Mouse (Mus musculus) hindbrain, embryonic 11.5 days (tissue): ENCODE measurements around the gene Uqcc1. TPM values are rescaled to one million over a fixed set of nuclear protein-coding genes. Genes with fewer than 3 reads are reported as not detected.

Experiments
- ATAC-seq: fragments of 200-750 bp; cut with Nextera tagmentation; 2 replicates; pipeline ENCODE4 v1.8.0; 2017; ENCODE audit warnings: mild to moderate bottlenecking, moderate TSS enrichment, moderate library complexity; ENCODE audit not compliant: low FRiP score
- DNase-seq: peaks from one replicate; pipeline ENCODE4 v3.0.0-alpha.2; 2015; ENCODE audit warnings: low spot score
- H3K27ac ChIP-seq: fragments of 300-500 bp; sonication (generic); 2 replicates; pipeline ENCODE4 v1.5.1; 2014; ENCODE audit warnings: mild to moderate bottlenecking, low read depth, low read length
- H3K27me3 ChIP-seq: fragments of 300-500 bp; sonication (generic); 2 replicates; pipeline ENCODE4 v1.6.1; 2014; ENCODE audit warnings: mild to moderate bottlenecking, low read length, moderate library complexity, mixed read lengths; ENCODE audit not compliant: control insufficient read depth, insufficient read depth
- H3K36me3 ChIP-seq: fragments of 300-500 bp; sonication (generic); 2 replicates; pipeline ENCODE4 v1.6.1; 2014; ENCODE audit warnings: mild to moderate bottlenecking, low read length, moderate library complexity, mixed read lengths; ENCODE audit not compliant: control insufficient read depth, insufficient read depth
- H3K4me1 ChIP-seq: fragments of 300-500 bp; sonication (generic); replicated peaks from 2 replicates; pipeline ENCODE4 v1.6.1; 2014; ENCODE audit warnings: low read length, mixed read lengths; ENCODE audit not compliant: control insufficient read depth, insufficient read depth
- H3K4me2 ChIP-seq: fragments of 300-500 bp; sonication (generic); replicated peaks from 2 replicates; pipeline ENCODE4 v1.6.1; 2014; ENCODE audit warnings: mild to moderate bottlenecking, low read depth, low read length
- H3K4me3 ChIP-seq: fragments of 300-500 bp; sonication (generic); 2 replicates; pipeline ENCODE4 v1.5.1; 2014; ENCODE audit warnings: low read depth, low read length
- H3K9ac ChIP-seq: fragments of 300-500 bp; sonication (generic); 2 replicates; pipeline ENCODE4 v1.6.1; 2014; ENCODE audit warnings: low read depth, low read length
- H3K9me3 ChIP-seq: fragments of 300-500 bp; sonication (generic); 2 replicates; pipeline ENCODE4 v1.6.1; 2016; ENCODE audit warnings: low read length; ENCODE audit not compliant: control insufficient read depth
- WGBS: fragments of 180-500 bp; shearing (Covaris S2); extraction: QIAGEN DNeasy Blood & Tissue Kit; methylation state at CpG from one replicate; pipeline ENCODE4 v1.1.7; 2014; 5-methylcytosine and 5-hydroxymethylcytosine counted together
- polyA plus RNA-seq: library from polyadenylated mRNA; unstranded; fragments of >200 nt; fragmentation: Nextera tagmentation; extraction: Ambion mirVana; gene quantifications from 2 replicates; pipeline ENCODE4 v1.2.1, GENCODE M21; 2014

Uqcc1 gene
- polyA plus RNA-seq, 1 experiment from 2014 or later = 69.6 TPM

DNA sequence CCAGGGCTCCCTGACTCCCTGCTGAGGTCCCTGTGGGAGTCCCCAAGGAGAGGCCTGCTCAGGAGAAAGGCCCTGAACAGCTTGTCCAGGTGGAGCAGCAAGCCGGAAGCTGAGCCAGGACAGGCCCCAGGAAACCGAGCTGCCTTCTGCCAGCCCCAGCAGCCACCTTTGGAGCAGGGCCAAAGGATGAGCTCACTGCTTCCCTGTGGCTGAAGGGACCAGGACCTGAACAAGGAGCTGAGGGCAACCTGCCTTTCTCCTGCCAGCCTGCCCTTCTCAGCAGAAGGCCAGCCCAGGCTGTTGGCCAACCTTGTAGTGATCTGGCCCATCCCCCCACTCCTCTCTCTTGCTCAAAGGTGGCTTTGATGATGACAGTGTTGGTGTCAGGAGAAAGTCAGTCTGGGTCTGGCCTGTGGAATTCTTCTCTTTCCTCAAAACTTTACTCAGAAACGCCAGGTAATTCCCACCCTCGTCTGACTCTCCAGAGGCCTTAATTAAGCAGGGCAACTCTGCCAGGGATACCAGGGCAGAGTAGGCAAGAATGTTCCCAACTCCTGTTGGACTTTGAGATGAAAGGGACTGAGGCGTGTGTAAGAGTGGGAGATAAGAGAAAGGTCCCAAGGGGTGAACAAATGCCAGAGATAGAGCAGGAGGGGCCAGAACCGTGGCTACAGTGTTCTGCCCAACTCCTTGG is 124.7 kb downstream of the Uqcc1 start:
- Histone ChIP-seq H3K4me1 (no peaks in the 10 kb centered on the region), H3K9ac (no peak overlapping the region), H3K4me2 (no peak overlapping the region), H3K4me3 (no peak overlapping the region), H3K27ac (no peak overlapping the region), H3K27me3 (no peaks in the 10 kb centered on the region), H3K36me3 (no peaks in the 10 kb centered on the region), H3K9me3 (no peaks in the 10 kb centered on the region)
- DNase-seq (no peak), ATAC-seq (no peak)
- WGBS = 68% methylated on average over 6 of the region's 6 CpGs

DNA sequence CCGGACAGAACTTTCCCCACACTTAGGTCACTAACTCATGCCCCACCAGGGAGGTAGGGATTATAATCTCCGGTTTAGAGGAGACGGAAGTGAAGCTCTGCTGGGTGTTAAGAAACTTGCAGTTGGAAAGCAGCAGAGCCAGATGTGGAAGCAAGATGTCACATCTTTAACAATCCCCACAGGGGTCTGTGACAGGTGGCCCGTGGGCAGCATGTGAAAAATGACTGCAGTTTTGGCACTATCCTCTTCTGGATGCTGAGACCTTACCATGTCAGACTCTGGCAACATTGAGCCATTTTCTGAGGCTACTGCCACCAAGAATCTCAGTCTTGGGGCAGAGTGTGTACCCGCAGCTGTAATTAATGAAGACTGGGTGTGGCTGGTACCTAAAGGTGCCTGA is 126.1 kb downstream of the Uqcc1 start:
- Histone ChIP-seq H3K4me2 (no peak overlapping the region), H3K4me3 (no peak overlapping the region), H3K27me3 (no peaks in the 10 kb centered on the region), H3K27ac (no peak overlapping the region), H3K9me3 (no peaks in the 10 kb centered on the region), H3K9ac (no peak overlapping the region), H3K36me3 (no peaks in the 10 kb centered on the region), H3K4me1 (no peaks in the 10 kb centered on the region)
- WGBS = 77% methylated on average over 5 of the region's 5 CpGs
- ATAC-seq (no peak), DNase-seq (no peak)

DNA sequence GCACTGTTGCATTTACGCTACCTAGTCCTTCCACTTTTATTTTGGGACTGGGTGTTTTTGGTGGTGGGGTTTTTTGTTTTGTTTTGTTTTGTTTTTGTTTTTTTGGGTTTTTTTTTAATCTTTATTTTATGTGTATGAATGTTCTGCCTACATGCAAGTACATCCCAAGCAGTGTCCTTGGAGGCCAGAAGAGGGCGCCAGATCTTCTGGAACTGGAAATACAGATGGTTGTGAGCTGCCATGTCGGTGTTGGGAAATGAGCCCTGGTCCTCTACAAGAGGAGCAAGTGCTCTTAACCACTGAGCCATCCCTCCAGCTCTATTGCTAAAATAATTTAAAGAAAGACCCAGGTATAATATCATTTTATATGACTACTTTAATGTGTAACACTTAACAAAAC is 127.3 kb downstream of the Uqcc1 start:
- DNase-seq (peak; percentile 30), ATAC-seq (no peak)
- 49% methylated on average over 3 of the region's 3 CpGs for WGBS
- no peak overlapping the region for H3K9ac ChIP-seq
- H3K36me3 ChIP-seq = no peaks in the 10 kb centered on the region
- H3K27me3 ChIP-seq = no peaks in the 10 kb centered on the region
- no peaks in the 10 kb centered on the region for H3K4me1 ChIP-seq
- no peak overlapping the region for H3K4me2 ChIP-seq
- H3K9me3 ChIP-seq = no peaks in the 10 kb centered on the region
- H3K27ac ChIP-seq = no peak overlapping the region
- H3K4me3 ChIP-seq = no peak overlapping the region

GRCm38 (mm10) chr2:155798613-155799012 is 131.5 kb downstream of the Uqcc1 start:
- DNase-seq (no peak), ATAC-seq (no peak)
- no peak overlapping the region for H3K4me2 ChIP-seq
- no peaks in the 10 kb centered on the region for H3K9me3 ChIP-seq
- no peak overlapping the region for H3K4me3 ChIP-seq
- H3K4me1 ChIP-seq = no peaks in the 10 kb centered on the region
- no peaks in the 10 kb centered on the region for H3K27me3 ChIP-seq
- WGBS = 62% methylated on average over 3 of the region's 3 CpGs
- H3K36me3 ChIP-seq = no peaks in the 10 kb centered on the region
- no peak overlapping the region for H3K9ac ChIP-seq
- H3K27ac ChIP-seq = no peak overlapping the region

Other genes starting within 250 kb of the Uqcc1 start
- gene Trpc4ap, start 237.9 kb downstream of the Uqcc1 start, polyA plus RNA-seq = 154 and 157 TPM in 2 replicates
- 36.0 and 37.4 TPM in 2 replicates for gene Edem2, start 200.8 kb downstream of the Uqcc1 start, polyA plus RNA-seq
- gene Gm17581, start 194.4 kb downstream of the Uqcc1 start, polyA plus RNA-seq = not detected in 2 replicates
- gene Procr, start 179.2 kb downstream of the Uqcc1 start, polyA plus RNA-seq = 2.5 and 3.1 TPM in 2 replicates
- gene Mmp24, start 155.0 kb downstream of the Uqcc1 start, polyA plus RNA-seq = 3.2 and 3.4 TPM in 2 replicates
- gene BC029722, start 110.9 kb downstream of the Uqcc1 start, polyA plus RNA-seq = 9.6 and 9.7 TPM in 2 replicates
- 193 and 208 TPM in 2 replicates for gene Eif6, start 103.4 kb downstream of the Uqcc1 start, polyA plus RNA-seq
- 0.19 and 0.20 TPM in 2 replicates for gene Fam83c, start 95.5 kb downstream of the Uqcc1 start, polyA plus RNA-seq
- gene Gm15557, start 10.4 kb upstream of the Uqcc1 start, polyA plus RNA-seq = not detected in 2 replicates
- gene Gdf5, start 15.1 kb upstream of the Uqcc1 start, polyA plus RNA-seq = 1.3 and 1.4 TPM in 2 replicates
- gene Cep250, start 26.1 kb upstream of the Uqcc1 start, polyA plus RNA-seq = 14.9 and 23.3 TPM in 2 replicates
- gene 6430550D23Rik, start 77.7 kb upstream of the Uqcc1 start, polyA plus RNA-seq = 1.4 and 2.5 TPM in 2 replicates
- gene Ergic3, start 77.7 kb upstream of the Uqcc1 start, polyA plus RNA-seq = 238 and 243 TPM in 2 replicates
- not detected in 2 replicates for gene Fer1l4, start 122.6 kb upstream of the Uqcc1 start, polyA plus RNA-seq
- 3.9 and 4.8 TPM in 2 replicates for gene Spag4, start 134.9 kb upstream of the Uqcc1 start, polyA plus RNA-seq
- gene Cpne1, start 181.7 kb upstream of the Uqcc1 start, polyA plus RNA-seq = 45.1 and 46.1 TPM in 2 replicates
- gene Rbm12, start 181.7 kb upstream of the Uqcc1 start, polyA plus RNA-seq = 38.4 and 41.6 TPM in 2 replicates
- 19.7 and 20.1 TPM in 2 replicates for gene Gm28036, start 196.8 kb upstream of the Uqcc1 start, polyA plus RNA-seq
- 386 and 402 TPM in 2 replicates for gene Romo1, start 213.7 kb upstream of the Uqcc1 start, polyA plus RNA-seq
- 37.1 and 37.7 TPM in 2 replicates for gene Nfs1, start 213.9 kb upstream of the Uqcc1 start, polyA plus RNA-seq
- 639 and 715 TPM in 2 replicates for gene Rbm39, start 249.9 kb upstream of the Uqcc1 start, polyA plus RNA-seq